Mouse (Mus musculus): ENCODE measurements at regions not wholly inside any gene's neighbourhood (a gene's known extent, or its start where the extent isn't known, plus 50 kb on each side); places are given as distances from the start of the nearest gene placed in this dataset.

- no peak for ATAC-seq (ENCODE audit: insufficient read depth, low FRiP score, low TSS enrichment)
- H3K9me3 ChIP-seq (ENCODE audit: control insufficient read depth, low read length), result no peaks in the 10 kb centered on the region
Measured at GRCm38 (mm10) chr2:173990664-173991063, 85.4 kb upstream of the Stx16 start.

DNA sequence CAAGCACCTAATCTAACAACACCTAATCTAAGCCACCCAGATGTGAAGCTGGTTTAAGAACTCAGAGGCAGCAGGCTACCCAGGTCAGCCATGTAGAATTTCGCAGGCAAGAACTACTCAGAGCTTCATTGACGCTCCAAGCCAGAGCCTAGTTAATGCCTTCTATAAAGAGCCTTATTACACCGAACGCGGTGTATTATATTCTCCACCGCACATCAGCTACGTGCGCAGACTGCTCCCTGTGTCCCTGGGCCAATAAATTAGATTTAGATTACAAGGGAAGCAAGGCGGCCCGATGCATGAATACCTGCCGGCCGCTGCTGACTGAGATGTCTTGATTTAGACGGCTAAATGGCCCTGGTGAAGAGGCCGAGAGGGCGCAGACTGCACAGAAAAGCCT lies 84.7 kb upstream of the Stx16 start:
- Histone ChIP-seq H3K9ac (ENCODE audit: low read length) (no peak overlapping the region), H3K27me3 (ENCODE audit: control insufficient read depth, insufficient read depth, low read length) (no peaks in the 10 kb centered on the region), H3K4me1 (ENCODE audit: control insufficient read depth, insufficient read depth, low read length) (peaks cover 18% of the 10 kb centered on the region), H3K4me2 (ENCODE audit: low read depth) (no peak overlapping the region), H3K9me3 (ENCODE audit: control insufficient read depth, low read length) (no peaks in the 10 kb centered on the region), H3K4me3 (ENCODE audit: low read depth, low read length) (no peak overlapping the region), H3K36me3 (ENCODE audit: control insufficient read depth, insufficient read depth, low read length) (no peaks in the 10 kb centered on the region), H3K27ac (ENCODE audit: low read depth, low read length) (peak overlapping the region; percentile 65; the same call in 1 of the 2 replicates)
- 72% methylated on average over 15 of the region's 15 CpGs for WGBS
- DNase-seq (ENCODE audit: low spot score) (no peak), ATAC-seq (ENCODE audit: insufficient read depth, low FRiP score, low TSS enrichment) (no peak)

More at GRCm38 (mm10) chr2:173990664-173991063, 85.4 kb upstream of the Stx16 start:
- 88% methylated on average over 4 of the region's 4 CpGs for WGBS
- no peak for DNase-seq (ENCODE audit: low spot score)
- Histone ChIP-seq H3K9ac (ENCODE audit: low read length) (no peak overlapping the region), H3K4me2 (ENCODE audit: low read depth) (no peak overlapping the region), H3K4me1 (ENCODE audit: control insufficient read depth, insufficient read depth, low read length) (peaks cover 18% of the 10 kb centered on the region), H3K4me3 (ENCODE audit: low read depth, low read length) (no peak overlapping the region), H3K27me3 (ENCODE audit: control insufficient read depth, insufficient read depth, low read length) (no peaks in the 10 kb centered on the region), H3K36me3 (ENCODE audit: control insufficient read depth, insufficient read depth, low read length) (no peaks in the 10 kb centered on the region), H3K27ac (ENCODE audit: low read depth, low read length) (no peak overlapping the region)

DNA sequence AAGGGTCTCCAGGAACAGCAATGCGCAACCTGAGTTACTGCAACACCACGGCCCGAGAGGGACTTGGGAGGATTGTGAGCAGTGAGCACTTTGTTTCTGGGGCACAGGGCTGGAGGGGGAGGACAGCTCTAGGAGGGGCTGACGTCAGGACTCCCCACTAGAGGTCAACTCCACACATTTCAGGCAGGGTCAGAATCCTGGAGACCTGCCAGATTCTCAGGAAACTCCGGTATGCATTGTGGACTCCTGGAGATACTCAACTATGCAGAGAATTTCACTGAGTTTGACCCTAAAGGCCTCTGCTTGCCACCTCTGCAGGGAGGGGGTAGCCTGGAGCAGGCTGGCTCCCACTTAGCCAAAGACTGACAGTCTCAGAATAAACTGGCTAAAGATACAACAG lies 84.1 kb upstream of the Stx16 start:
- Histone ChIP-seq H3K4me3 (ENCODE audit: low read depth, low read length) (no peak overlapping the region), H3K9me3 (ENCODE audit: control insufficient read depth, low read length) (no peaks in the 10 kb centered on the region), H3K27ac (ENCODE audit: low read depth, low read length) (peak overlapping the region; percentile 65; the same call in 1 of the 2 replicates), H3K4me2 (ENCODE audit: low read depth) (no peak overlapping the region), H3K9ac (ENCODE audit: low read length) (no peak overlapping the region), H3K27me3 (ENCODE audit: control insufficient read depth, insufficient read depth, low read length) (no peaks in the 10 kb centered on the region), H3K36me3 (ENCODE audit: control insufficient read depth, insufficient read depth, low read length) (no peaks in the 10 kb centered on the region), H3K4me1 (ENCODE audit: control insufficient read depth, insufficient read depth, low read length) (peaks cover 18% of the 10 kb centered on the region)
- ATAC-seq (ENCODE audit: insufficient read depth, low FRiP score, low TSS enrichment), result no peak; the same call in 1 of the 2 replicates
- DNase-seq (ENCODE audit: low spot score), result no peak
- 33% methylated on average over 5 of the region's 5 CpGs for WGBS

DNA sequence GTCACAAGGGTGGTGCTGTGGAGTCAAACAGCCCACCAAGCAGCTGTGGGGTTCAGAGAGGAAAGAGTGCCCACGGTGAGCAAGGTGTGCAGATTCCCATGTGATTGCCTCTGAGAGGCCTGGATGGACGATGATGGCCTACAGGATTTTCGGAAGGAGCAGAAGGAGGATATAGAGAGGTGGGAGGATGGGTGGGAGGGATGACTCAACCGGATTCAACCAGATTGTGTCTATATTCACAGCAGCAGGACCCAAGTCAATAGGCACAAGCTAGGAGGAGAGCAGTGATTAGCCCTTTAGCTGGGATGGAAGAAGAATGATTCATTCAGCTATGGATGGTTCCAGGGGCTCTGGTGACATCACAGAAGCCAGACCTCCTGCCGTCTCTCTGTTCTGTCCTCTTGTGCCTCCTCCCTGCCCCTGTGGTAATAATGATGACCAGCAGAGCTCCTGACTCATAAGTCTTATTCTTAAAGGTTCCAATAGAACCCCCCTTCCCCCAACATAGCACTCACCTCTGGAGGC lies 82.6 kb upstream of the Stx16 start:
- H3K9ac ChIP-seq (ENCODE audit: low read length), result no peak overlapping the region
- H3K4me2 ChIP-seq (ENCODE audit: low read depth), result no peak overlapping the region
- DNase-seq (ENCODE audit: low spot score) (no peak), ATAC-seq (ENCODE audit: insufficient read depth, low FRiP score, low TSS enrichment) (no peak)
- H3K4me3 ChIP-seq (ENCODE audit: low read depth, low read length), result no peak overlapping the region
- no peaks in the 10 kb centered on the region for H3K27me3 ChIP-seq (ENCODE audit: control insufficient read depth, insufficient read depth, low read length)
- H3K9me3 ChIP-seq (ENCODE audit: control insufficient read depth, low read length), result no peaks in the 10 kb centered on the region
- H3K36me3 ChIP-seq (ENCODE audit: control insufficient read depth, insufficient read depth, low read length), result no peaks in the 10 kb centered on the region
- H3K27ac ChIP-seq (ENCODE audit: low read depth, low read length), result no peak overlapping the region
- peaks cover 18% of the 10 kb centered on the region for H3K4me1 ChIP-seq (ENCODE audit: control insufficient read depth, insufficient read depth, low read length)
- 78% methylated on average over 5 of the region's 5 CpGs for WGBS

DNA sequence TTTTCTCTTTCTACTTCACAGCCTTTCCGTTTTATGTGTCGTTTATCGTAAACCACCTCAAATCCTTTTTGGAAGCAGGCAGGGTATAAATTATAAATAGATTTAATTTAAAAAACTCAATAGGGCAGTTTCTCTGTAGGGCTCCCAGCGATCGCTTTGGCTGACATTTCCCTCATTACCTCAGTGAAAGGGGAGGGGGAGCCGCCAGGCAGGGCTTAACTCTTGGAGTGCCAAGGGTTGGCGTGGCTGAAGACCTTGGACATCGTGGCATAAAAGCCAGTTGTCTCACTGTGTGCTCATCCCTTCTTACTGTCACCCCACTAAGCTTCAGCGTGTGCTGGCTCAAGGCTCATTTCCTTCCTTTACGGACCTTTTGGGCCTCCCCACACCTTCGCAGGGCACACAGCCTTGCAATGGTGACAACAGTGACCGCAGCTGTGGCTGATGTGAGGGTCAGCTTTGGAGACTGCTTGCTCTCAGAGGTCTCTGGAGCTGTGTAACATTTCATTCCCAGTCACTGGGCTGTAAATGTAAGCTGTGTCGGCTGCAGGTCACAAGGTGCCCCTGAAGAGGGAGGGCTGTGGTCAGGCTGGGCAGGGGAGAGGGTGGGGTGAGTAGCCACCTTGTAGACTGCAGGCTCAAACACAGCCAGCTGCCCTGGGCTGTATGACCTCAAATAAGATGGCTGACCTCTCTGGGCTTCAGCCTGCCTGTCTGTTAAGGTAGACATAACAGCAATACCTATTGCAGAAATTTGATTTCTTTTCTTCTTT lies 81.6 kb upstream of the Stx16 start:
- peak; percentile 53; the same call in 1 of the 2 replicates for ATAC-seq (ENCODE audit: insufficient read depth, low FRiP score, low TSS enrichment)
- Histone ChIP-seq H3K36me3 (ENCODE audit: control insufficient read depth, insufficient read depth, low read length) (no peaks in the 10 kb centered on the region), H3K4me2 (ENCODE audit: low read depth) (no peak overlapping the region), H3K4me1 (ENCODE audit: control insufficient read depth, insufficient read depth, low read length) (peaks cover 18% of the 10 kb centered on the region), H3K27me3 (ENCODE audit: control insufficient read depth, insufficient read depth, low read length) (no peaks in the 10 kb centered on the region), H3K9me3 (ENCODE audit: control insufficient read depth, low read length) (no peaks in the 10 kb centered on the region), H3K4me3 (ENCODE audit: low read depth, low read length) (no peak overlapping the region), H3K27ac (ENCODE audit: low read depth, low read length) (peak overlapping the region; percentile 49; the same call in 1 of the 2 replicates), H3K9ac (ENCODE audit: low read length) (no peak overlapping the region)
- 36% methylated on average over 13 of the region's 13 CpGs for WGBS
- no peak for DNase-seq (ENCODE audit: low spot score)

GRCm38 (mm10) chr2:174004666-174005065 lies 71.4 kb upstream of the Stx16 start:
- no peak for ATAC-seq (ENCODE audit: insufficient read depth, low FRiP score, low TSS enrichment)
- DNase-seq (ENCODE audit: low spot score), result no peak
- WGBS, result 83% methylated on average over 8 of the region's 8 CpGs
- no peak overlapping the region for H3K4me3 ChIP-seq (ENCODE audit: low read depth, low read length)
- peaks cover 16% of the 10 kb centered on the region for H3K4me1 ChIP-seq (ENCODE audit: control insufficient read depth, insufficient read depth, low read length)
- no peaks in the 10 kb centered on the region for H3K9me3 ChIP-seq (ENCODE audit: control insufficient read depth, low read length)
- no peaks in the 10 kb centered on the region for H3K36me3 ChIP-seq (ENCODE audit: control insufficient read depth, insufficient read depth, low read length)
- no peak overlapping the region for H3K9ac ChIP-seq (ENCODE audit: low read length)
- no peak overlapping the region for H3K27ac ChIP-seq (ENCODE audit: low read depth, low read length)
- no peaks in the 10 kb centered on the region for H3K27me3 ChIP-seq (ENCODE audit: control insufficient read depth, insufficient read depth, low read length)
- no peak overlapping the region for H3K4me2 ChIP-seq (ENCODE audit: low read depth)

- peak overlapping the region; percentile 79 for H3K27ac ChIP-seq (ENCODE audit: low read depth, low read length)
- no peak overlapping the region for H3K9ac ChIP-seq (ENCODE audit: low read length)
Measured at GRCm38 (mm10) chr2:174007976-174008349, 68.1 kb upstream of the Stx16 start.

DNA sequence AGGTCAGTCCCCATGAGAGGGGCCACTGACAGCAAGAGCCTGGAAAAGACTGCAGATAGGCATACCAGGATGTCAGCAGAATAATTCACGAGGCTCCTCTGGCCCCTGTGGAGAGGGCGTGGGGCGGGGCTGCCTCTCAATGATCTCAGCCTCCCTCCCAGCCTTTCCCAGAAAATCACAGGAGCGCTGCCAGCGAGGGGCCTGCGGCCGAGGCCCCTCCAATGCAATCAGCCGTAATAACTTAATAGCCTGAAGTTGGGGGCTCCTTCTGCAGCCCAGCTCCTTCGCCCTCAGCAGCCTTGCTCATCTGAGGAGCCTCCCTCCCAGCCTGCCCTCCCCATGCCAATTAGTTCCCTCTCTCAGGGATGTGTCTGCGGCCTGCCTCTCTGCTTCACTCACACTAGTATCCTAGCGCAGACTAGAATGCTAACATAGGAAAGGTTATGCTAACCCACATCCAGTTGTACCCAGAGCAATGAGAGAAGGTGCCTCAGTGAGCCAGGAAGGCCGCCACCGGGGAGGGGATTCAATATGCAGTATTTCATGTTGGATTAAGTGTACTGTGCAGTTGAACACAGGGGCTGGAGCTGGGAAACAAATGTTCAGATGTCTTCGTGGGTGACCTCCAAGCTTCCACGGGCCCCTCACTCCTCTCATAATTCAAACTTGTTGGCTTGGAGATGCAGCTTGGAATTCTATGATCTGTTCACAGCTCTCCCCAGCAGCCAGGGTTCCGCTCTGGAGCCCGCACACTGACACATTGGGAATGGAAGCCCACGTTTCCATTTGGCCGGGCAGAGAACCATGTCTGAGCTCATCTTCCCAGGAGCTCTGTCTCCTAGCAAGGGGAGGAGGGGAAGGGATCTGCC lies 67.5 kb upstream of the Stx16 start:
- Histone ChIP-seq H3K4me1 (ENCODE audit: control insufficient read depth, insufficient read depth, low read length) (peaks cover 20% of the 10 kb centered on the region), H3K9ac (ENCODE audit: low read length) (peak overlapping the region; percentile 23; the same call in 1 of the 2 replicates), H3K9me3 (ENCODE audit: control insufficient read depth, low read length) (no peaks in the 10 kb centered on the region), H3K4me3 (ENCODE audit: low read depth, low read length) (no peak overlapping the region), H3K36me3 (ENCODE audit: control insufficient read depth, insufficient read depth, low read length) (no peaks in the 10 kb centered on the region), H3K27ac (ENCODE audit: low read depth, low read length) (peak overlapping the region; percentile 79), H3K4me2 (ENCODE audit: low read depth) (no peak overlapping the region), H3K27me3 (ENCODE audit: control insufficient read depth, insufficient read depth, low read length) (no peaks in the 10 kb centered on the region)
- ATAC-seq (ENCODE audit: insufficient read depth, low FRiP score, low TSS enrichment) (peak; percentile 69), DNase-seq (ENCODE audit: low spot score) (peak; percentile 69)
- WGBS, result 10% methylated on average over 19 of the region's 19 CpGs

More at GRCm38 (mm10) chr2:174007976-174008349, 68.1 kb upstream of the Stx16 start:
- Histone ChIP-seq H3K4me1 (ENCODE audit: control insufficient read depth, insufficient read depth, low read length) (peaks cover 20% of the 10 kb centered on the region), H3K36me3 (ENCODE audit: control insufficient read depth, insufficient read depth, low read length) (no peaks in the 10 kb centered on the region), H3K27me3 (ENCODE audit: control insufficient read depth, insufficient read depth, low read length) (no peaks in the 10 kb centered on the region), H3K4me3 (ENCODE audit: low read depth, low read length) (no peak overlapping the region), H3K9me3 (ENCODE audit: control insufficient read depth, low read length) (no peaks in the 10 kb centered on the region), H3K4me2 (ENCODE audit: low read depth) (no peak overlapping the region)
- DNase-seq (ENCODE audit: low spot score) (no peak), ATAC-seq (ENCODE audit: insufficient read depth, low FRiP score, low TSS enrichment) (0 out of 2 replicates have a peak, but pooled peaks have one; percentile 28)
- 20% methylated on average over 2 of the region's 2 CpGs for WGBS

All from neural tube, embryonic 11.5 days (tissue).